Mouse (Mus musculus) fat pad, adult 2 months (tissue): ENCODE data around the gene Sertad2.

ENCODE experiments used
- DNase-seq: peaks from one replicate; pipeline ENCODE4 v3.0.0-alpha.2; 2011; ENCODE audit warnings: low read depth, low spot score; ENCODE audit errors: extremely low read depth

The Sertad2 gene

GRCm38 (mm10) chr11:20672513-20672912 lies 129.5 kb downstream of the Sertad2 start:
- DNase-seq, result no peak

GRCm38 (mm10) chr11:20679396-20679795 lies 136.3 kb downstream of the Sertad2 start:
- DNase-seq, result no peak

- DNase-seq, result no peak
Observed at GRCm38 (mm10) chr11:20680781-20681180, 137.7 kb downstream of the Sertad2 start.

DNA sequence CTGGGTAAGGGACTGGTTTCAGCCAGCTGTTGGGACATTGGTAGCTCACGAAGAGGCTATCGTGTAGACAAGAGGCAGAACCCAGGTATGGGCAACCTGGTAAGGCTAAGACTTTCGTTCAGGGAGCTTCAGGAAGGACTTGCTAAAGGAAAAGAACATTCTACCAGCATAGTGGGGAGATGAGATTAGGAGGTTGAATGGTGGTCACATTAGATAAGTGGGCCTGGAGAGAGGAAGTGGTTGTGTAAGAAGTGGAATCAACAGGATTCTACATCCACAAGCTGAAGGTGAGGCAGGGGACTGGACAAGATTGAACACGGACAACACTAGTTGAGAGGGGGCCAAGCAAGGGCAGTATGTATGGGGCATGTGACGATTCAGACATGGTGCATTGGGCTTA lies 138.6 kb downstream of the Sertad2 start:
- no peak for DNase-seq

DNA sequence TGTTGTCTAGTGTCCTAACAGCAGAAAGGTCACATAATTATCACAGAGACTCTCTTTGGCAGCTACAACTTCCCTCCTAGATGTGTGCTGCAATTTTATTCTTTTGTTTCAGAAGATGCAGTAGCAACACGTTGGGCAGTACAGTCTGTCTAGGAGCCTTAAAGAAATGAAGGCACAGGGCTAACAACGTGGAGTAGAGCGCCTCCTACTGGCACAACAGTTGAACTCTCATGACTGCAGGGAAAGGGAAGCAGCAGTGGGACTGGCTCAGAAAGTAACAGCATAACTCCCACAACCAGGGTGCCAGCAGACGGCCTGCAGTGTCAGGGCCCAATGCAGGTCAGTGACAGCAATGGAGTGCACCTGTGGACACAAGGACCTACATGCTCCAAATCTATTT lies 147.9 kb downstream of the Sertad2 start:
- no peak for DNase-seq
